Mouse (Mus musculus) kidney, adult 2 months (tissue): Measurements from ENCODE around the gene Met. TPM values are rescaled to one million over a fixed set of nuclear protein-coding genes. Genes with fewer than 3 reads are reported as not detected.

Experiments used
- DNase-seq: peaks from one replicate; pipeline ENCODE4 v3.0.0; 2021
- H3K27ac ChIP-seq: fragments of 200-500 bp; 2 replicates; pipeline ENCODE4 v1.5.1; 2012; ENCODE audit warnings: low read depth, low read length, control low read depth, inconsistent platforms; ENCODE audit not compliant: insufficient read depth
- H3K27me3 ChIP-seq: fragments of 200-500 bp; replicated peaks from 2 replicates; pipeline ENCODE4 v1.6.1; 2012; ENCODE audit warnings: mild to moderate bottlenecking, moderate library complexity, low read length, inconsistent platforms; ENCODE audit not compliant: control insufficient read depth, insufficient read depth
- H3K36me3 ChIP-seq: fragments of 200-500 bp; 2 replicates; pipeline ENCODE4 v1.6.1; 2012; ENCODE audit warnings: mild to moderate bottlenecking, moderate library complexity, low read length, inconsistent platforms; ENCODE audit not compliant: control insufficient read depth, insufficient read depth
- H3K4me1 ChIP-seq: fragments of 200-500 bp; 2 replicates; pipeline ENCODE4 v1.6.1; 2011; ENCODE audit warnings: low read length; ENCODE audit not compliant: control insufficient read depth, insufficient read depth
- H3K4me3 ChIP-seq: fragments of 200-500 bp; 2 replicates; pipeline ENCODE4 v1.5.1; 2011; ENCODE audit warnings: mild to moderate bottlenecking, low read depth, low read length, control low read depth; ENCODE audit not compliant: insufficient read depth
- CTCF ChIP-seq: fragments of 200-500 bp; conservative IDR thresholded peaks from 2 replicates; pipeline ENCODE4 v1.5.1; 2011; ENCODE audit warnings: low read depth, mild to moderate bottlenecking, control low read depth, low read length, moderate library complexity, mixed read lengths; ENCODE audit not compliant: insufficient read depth, insufficient read length
- POLR2A ChIP-seq: fragments of 200-500 bp; IDR thresholded peaks from one replicate; pipeline ENCODE4 v1.6.1; 2011; ENCODE audit warnings: low read depth, low read length, control low read depth
- whole genome bisulfite sequencing: fragments of 180-500 bp; shearing (Covaris S2); methylation state at CpG from one replicate; pipeline ENCODE4 v1.1.7; 2018; 5-methylcytosine and 5-hydroxymethylcytosine counted together
- polyA plus RNA-seq: library from polyadenylated mRNA; depleted of rRNA; stranded (reverse); fragments of >200 nt; gene quantifications from 2 replicates; pipeline ENCODE4 v1.2.3, GENCODE M21; 2012

Met gene
- polyA plus RNA-seq, 1 experiment = 31.1 TPM

GRCm38 (mm10) chr6:17503724-17504123, 40.1 kb downstream of the Met start:
- Histone ChIP-seq H3K27me3 (no peaks in the 10 kb centered on the region), H3K4me3 (no peak overlapping the region), H3K27ac (peak overlapping the region; percentile 78; the same call in 1 of the 2 replicates), H3K36me3 (no peaks in the 10 kb centered on the region), H3K4me1 (peaks cover 35% of the 10 kb centered on the region)
- TF ChIP-seq CTCF (no peak), POLR2A (no peak)
- WGBS = 24% methylated on average over 3 of the region's 3 CpGs
- peak; percentile 79 for DNase-seq

GRCm38 (mm10) chr6:17505530-17505929, 41.9 kb downstream of the Met start:
- Histone ChIP-seq H3K27me3 (no peaks in the 10 kb centered on the region), H3K4me1 (peaks cover 35% of the 10 kb centered on the region), H3K27ac (no peak overlapping the region), H3K4me3 (no peak overlapping the region), H3K36me3 (no peaks in the 10 kb centered on the region)
- no peak for TF ChIP-seq POLR2A
- no peak for TF ChIP-seq CTCF
- whole genome bisulfite sequencing = 89% methylated on average over 3 of the region's 3 CpGs
- no peak for DNase-seq

GRCm38 (mm10) chr6:17506831-17507230, 43.2 kb downstream of the Met start:
- Histone ChIP-seq H3K27ac (peak overlapping the region; percentile 69), H3K4me1 (peaks cover 30% of the 10 kb centered on the region), H3K36me3 (no peaks in the 10 kb centered on the region), H3K4me3 (no peak overlapping the region), H3K27me3 (no peaks in the 10 kb centered on the region)
- TF ChIP-seq CTCF = no peak
- DNase-seq = peak; percentile 78
- 34% methylated on average over 2 of the region's 2 CpGs for WGBS

GRCm38 (mm10) chr6:17508184-17508583, 44.6 kb downstream of the Met start:
- no peak for TF ChIP-seq POLR2A
- no peak for TF ChIP-seq CTCF
- 67% methylated on average over 5 of the region's 5 CpGs for WGBS
- Histone ChIP-seq H3K27me3 (no peaks in the 10 kb centered on the region), H3K36me3 (no peaks in the 10 kb centered on the region), H3K4me1 (peaks cover 21% of the 10 kb centered on the region), H3K4me3 (no peak overlapping the region), H3K27ac (no peak overlapping the region)
- no peak for DNase-seq

- DNase-seq = no peak
- Histone ChIP-seq H3K27ac (no peak overlapping the region), H3K27me3 (no peaks in the 10 kb centered on the region), H3K4me1 (peaks cover 18% of the 10 kb centered on the region), H3K36me3 (peaks cover 2% of the 10 kb centered on the region; the same call in 1 of the 2 replicates), H3K4me3 (no peak overlapping the region)
- WGBS = 83% methylated on average over 9 of the region's 9 CpGs
- TF ChIP-seq CTCF = no peak
- TF ChIP-seq POLR2A = no peak
Observed at GRCm38 (mm10) chr6:17508604-17509372, 45.2 kb downstream of the Met start.

GRCm38 (mm10) chr6:17513381-17513780, 49.8 kb downstream of the Met start:
- Histone ChIP-seq H3K4me3 (no peak overlapping the region), H3K27ac (no peak overlapping the region), H3K27me3 (no peaks in the 10 kb centered on the region), H3K36me3 (peaks cover 2% of the 10 kb centered on the region; the same call in 1 of the 2 replicates), H3K4me1 (no peaks in the 10 kb centered on the region)
- TF ChIP-seq POLR2A = no peak
- no peak for TF ChIP-seq CTCF
- 86% methylated on average over 15 of the region's 15 CpGs for WGBS
- DNase-seq = no peak

GRCm38 (mm10) chr6:17515775-17516460, 52.3 kb downstream of the Met start:
- no peaks in the 10 kb centered on the region for H3K4me1 ChIP-seq
- 39% methylated on average over 7 of the region's 7 CpGs for WGBS
- no peak overlapping the region for H3K27ac ChIP-seq
- peaks cover 2% of the 10 kb centered on the region; the same call in 1 of the 2 replicates for H3K36me3 ChIP-seq
- H3K27me3 ChIP-seq = no peaks in the 10 kb centered on the region
- no peak overlapping the region for H3K4me3 ChIP-seq
- no peak for DNase-seq
- TF ChIP-seq POLR2A (no peak), CTCF (no peak)
